Mouse (Mus musculus): ENCODE data around the gene 4930426L09Rik. TPM values are rescaled to one million over a fixed set of nuclear protein-coding genes. Genes with fewer than 3 reads are reported as not detected.

Gene 4930426L09Rik
- polyA plus RNA-seq, 1 experiment = 0.43 TPM

GRCm38 (mm10) chr2:19037907-19038570 is 39.9 kb downstream of the 4930426L09Rik start:
- Histone ChIP-seq H3K4me1 (peaks cover 6% of the 10 kb centered on the region), H3K36me3 (replicated peaks; ENCODE audit: low read length) (no peaks in the 10 kb centered on the region), H3K27me3 (replicated peaks) (no peaks in the 10 kb centered on the region), H3K9me3 (no peaks in the 10 kb centered on the region), H3K4me3 (replicated peaks) (peak overlapping the region; percentile 64)
- TF ChIP-seq FLI1 (IDR thresholded peaks at IDR 0.05; ENCODE audit: low read length) (no peak), GATA1 (IDR thresholded peaks at IDR 0.05; ENCODE audit: borderline replicate concordance, low read length) (no peak)

GRCm38 (mm10) chr2:19048225-19048624 is 50.1 kb downstream of the 4930426L09Rik start:
- Histone ChIP-seq H3K9me3 (no peaks in the 10 kb centered on the region), H3K4me1 (peaks cover 14% of the 10 kb centered on the region), H3K4me3 (replicated peaks) (no peak overlapping the region), H3K27me3 (replicated peaks) (no peaks in the 10 kb centered on the region), H3K36me3 (replicated peaks; ENCODE audit: low read length) (no peaks in the 10 kb centered on the region)
- TF ChIP-seq FLI1 (IDR thresholded peaks at IDR 0.05; ENCODE audit: low read length) (no peak), GATA1 (IDR thresholded peaks at IDR 0.05; ENCODE audit: borderline replicate concordance, low read length) (no peak)

- no peaks in the 10 kb centered on the region for H3K9me3 ChIP-seq
- H3K36me3 ChIP-seq (replicated peaks; ENCODE audit: low read length) = no peaks in the 10 kb centered on the region
- H3K4me1 ChIP-seq = peaks cover 14% of the 10 kb centered on the region
- H3K4me3 ChIP-seq (replicated peaks) = no peak overlapping the region
- TF ChIP-seq GATA1 (IDR thresholded peaks at IDR 0.05; ENCODE audit: borderline replicate concordance, low read length) (no peak), FLI1 (IDR thresholded peaks at IDR 0.05; ENCODE audit: low read length) (no peak)
- H3K27me3 ChIP-seq (replicated peaks) = no peaks in the 10 kb centered on the region
Observed at GRCm38 (mm10) chr2:19049341-19049740, 51.2 kb downstream of the 4930426L09Rik start.

Other genes with a start within 250 kb of the 4930426L09Rik start
- 1.6 and 39.5 TPM in 2 replicates for gene Pip4k2a, start 217 bp upstream of the 4930426L09Rik start, polyA plus RNA-seq (2012; ENCODE audit: insufficient read depth, low replicate concordance)
- not detected in 2 replicates for gene Armc3, start 201.0 kb downstream of the 4930426L09Rik start, polyA plus RNA-seq (2012; ENCODE audit: insufficient read depth, low replicate concordance)